Mouse (Mus musculus) MEL (cell line): ENCODE data around the gene Gm10837. TPM values are rescaled to one million over a fixed set of nuclear protein-coding genes. Genes with fewer than 3 reads are reported as not detected.
A peak's percentile ranks its signal among the peaks of the same experiment; 100 is the strongest.

ENCODE experiments used
- DNase-seq: peaks from one replicate; pipeline ENCODE4 v3.0.0; 2011; ENCODE audit warnings: low read depth, low spot score
- H3K27ac ChIP-seq: 2 replicates; pipeline ENCODE4 v1.5.1; 2012; ENCODE audit warnings: low read depth, mild to moderate bottlenecking, control low read depth, low read length, moderate library complexity; ENCODE audit not compliant: control insufficient read depth
- H3K27me3 ChIP-seq, 2 experiments: fragments of 150-350 bp in 1 of 2; sonication (generic) in 1 of 2; 2 replicates each; pipeline ENCODE4 v1.6.1; 2012; ENCODE audit warnings: low read length in 2 of 2, mild to moderate bottlenecking in 2 of 2, improper control_type of control experiment in 1 of 2, moderate library complexity in 1 of 2; ENCODE audit not compliant: insufficient read depth in 2 of 2, control insufficient read depth in 1 of 2
- H3K36me3 ChIP-seq, 2 experiments: 2 replicates each; pipeline ENCODE4 v1.6.1; 2012 to 2014; ENCODE audit warnings: low read length in 2 of 2, improper control_type of control experiment in 1 of 2, inconsistent platforms in 1 of 2, mild to moderate bottlenecking in 1 of 2; ENCODE audit not compliant: insufficient read depth in 2 of 2, control insufficient read depth in 1 of 2
- H3K4me1 ChIP-seq, 2 experiments: fragments of 150-350 bp in 1 of 2; sonication (generic) in 1 of 2; 2 replicates each; pipeline ENCODE4 v1.6.1; 2012; ENCODE audit warnings: low read length in 2 of 2, improper control_type of control experiment in 1 of 2, mild to moderate bottlenecking in 1 of 2; ENCODE audit not compliant: insufficient read depth in 2 of 2, control insufficient read depth in 1 of 2
- H3K4me3 ChIP-seq, 2 experiments: fragments of 150-350 bp in 1 of 2; sonication (generic) in 1 of 2; 2 replicates each; pipeline ENCODE4 v1.5.1; 2012; ENCODE audit warnings: low read depth in 2 of 2, low read length in 2 of 2, mild to moderate bottlenecking in 2 of 2, moderate library complexity in 2 of 2, control low read depth in 1 of 2, improper control_type of control experiment in 1 of 2; ENCODE audit not compliant: control insufficient read depth in 1 of 2, insufficient read depth in 1 of 2
- H3K79me2 ChIP-seq: 2 replicates; pipeline ENCODE4 v1.6.1; 2012; ENCODE audit warnings: mild to moderate bottlenecking, low read length, moderate library complexity; ENCODE audit not compliant: control insufficient read depth, poor library complexity, insufficient read depth
- H3K9ac ChIP-seq: 2 replicates; pipeline ENCODE4 v1.6.1; 2012; ENCODE audit warnings: low read depth, mild to moderate bottlenecking, control low read depth, low read length, moderate library complexity; ENCODE audit not compliant: control insufficient read depth, poor library complexity, severe bottlenecking
- H3K9me3 ChIP-seq: fragments of 150-350 bp; sonication (generic); replicated peaks from 2 replicates; pipeline ENCODE4 v1.6.1; 2012; ENCODE audit warnings: mild to moderate bottlenecking, low read length, improper control_type of control experiment, moderate library complexity; ENCODE audit not compliant: insufficient read depth
- BHLHE40 ChIP-seq: IDR thresholded peaks from 2 replicates; pipeline ENCODE4 v1.6.1; 2012; ENCODE audit warnings: low read depth, mild to moderate bottlenecking, inconsistent platforms, low read length, improper control_type of control experiment, borderline replicate concordance
- CHD2 ChIP-seq: IDR thresholded peaks from 2 replicates; pipeline ENCODE4 v1.6.1; 2011; ENCODE audit warnings: low read length, improper control_type of control experiment
- ELF1 ChIP-seq: IDR thresholded peaks from 2 replicates; pipeline ENCODE4 v1.6.1; 2014; ENCODE audit warnings: low read depth, mild to moderate bottlenecking, inconsistent platforms, low read length, improper control_type of control experiment, moderate library complexity
- EP300 ChIP-seq, 2 experiments: IDR thresholded peaks; 2 replicates each; pipeline ENCODE4 v1.6.1; 2011; ENCODE audit warnings: improper control_type of control experiment in 2 of 2, low read length in 2 of 2, low read depth in 1 of 2, mild to moderate bottlenecking in 1 of 2
- GABPA ChIP-seq: IDR thresholded peaks from 2 replicates; pipeline ENCODE4 v1.6.1; 2012; ENCODE audit warnings: low read depth, mild to moderate bottlenecking, inconsistent platforms, low read length, improper control_type of control experiment, moderate library complexity
- GATA1 ChIP-seq: IDR thresholded peaks from 2 replicates; pipeline ENCODE4 v1.6.1; 2011; ENCODE audit warnings: low read depth, low read length, improper control_type of control experiment
- HCFC1 ChIP-seq: IDR thresholded peaks from 2 replicates; pipeline ENCODE4 v1.6.1; 2012; ENCODE audit warnings: low read depth, mild to moderate bottlenecking, inconsistent platforms, low read length, improper control_type of control experiment, moderate library complexity
- JUND ChIP-seq: IDR thresholded peaks from 2 replicates; pipeline ENCODE4 v1.6.1; 2011; ENCODE audit warnings: low read depth, mild to moderate bottlenecking, improper control_type of control experiment, low read length
- KAT2A ChIP-seq: conservative IDR thresholded peaks from 2 replicates; pipeline ENCODE4 v1.6.1; 2012; ENCODE audit warnings: low read depth, low read length, improper control_type of control experiment, inconsistent platforms
- MAFK ChIP-seq: IDR thresholded peaks from 2 replicates; pipeline ENCODE4 v1.6.1; 2011; ENCODE audit warnings: low read depth, mild to moderate bottlenecking, low read length, improper control_type of control experiment, borderline replicate concordance
- MAX ChIP-seq: IDR thresholded peaks from 2 replicates; pipeline ENCODE4 v1.6.1; 2011; ENCODE audit warnings: low read length, improper control_type of control experiment
- MEF2A ChIP-seq: IDR thresholded peaks from 2 replicates; pipeline ENCODE4 v1.6.1; 2014; ENCODE audit warnings: low read depth, mild to moderate bottlenecking, inconsistent platforms, low read length, improper control_type of control experiment; ENCODE audit not compliant: poor library complexity, insufficient replicate concordance, severe bottlenecking; ENCODE audit errors: extremely low read depth
- MXI1 ChIP-seq: IDR thresholded peaks from 2 replicates; pipeline ENCODE4 v1.6.1; 2011; ENCODE audit warnings: mild to moderate bottlenecking, low read depth, low read length, improper control_type of control experiment
- MYB ChIP-seq: IDR thresholded peaks from 2 replicates; pipeline ENCODE4 v1.6.1; 2011; ENCODE audit warnings: mild to moderate bottlenecking, low read depth, low read length, improper control_type of control experiment
- MYC ChIP-seq: IDR thresholded peaks from 2 replicates; pipeline ENCODE4 v1.6.1; 2011; ENCODE audit warnings: low read depth, mild to moderate bottlenecking, low read length, improper control_type of control experiment, moderate library complexity
- NELFE ChIP-seq: IDR thresholded peaks from 2 replicates; pipeline ENCODE4 v1.6.1; 2011; ENCODE audit warnings: low read depth, low read length, improper control_type of control experiment
- NRF1 ChIP-seq: IDR thresholded peaks from 2 replicates; pipeline ENCODE4 v1.6.1; 2014; ENCODE audit warnings: low read depth, mild to moderate bottlenecking, inconsistent platforms, low read length, improper control_type of control experiment, moderate library complexity; ENCODE audit not compliant: poor library complexity, insufficient read depth, severe bottlenecking
- POLR2A ChIP-seq, 2 experiments: IDR thresholded peaks; 2 replicates each; pipeline ENCODE4 v1.6.1; 2011 to 2012; ENCODE audit warnings: low read length in 2 of 2, mild to moderate bottlenecking in 2 of 2, control low read depth in 1 of 2, improper control_type of control experiment in 1 of 2, low read depth in 1 of 2, moderate library complexity in 1 of 2; ENCODE audit not compliant: control insufficient read depth in 1 of 2, insufficient read depth in 1 of 2, poor library complexity in 1 of 2
- POLR2AphosphoS2 ChIP-seq: IDR thresholded peaks from 2 replicates; pipeline ENCODE4 v1.6.1; 2011; ENCODE audit warnings: low read length, improper control_type of control experiment
- POLR2AphosphoS5 ChIP-seq: IDR thresholded peaks from 2 replicates; pipeline ENCODE4 v1.6.1; 2012; ENCODE audit warnings: low read depth, borderline replicate concordance, mild to moderate bottlenecking, inconsistent platforms, low read length, moderate library complexity, mixed read lengths
- RAD21 ChIP-seq: IDR thresholded peaks from 2 replicates; pipeline ENCODE4 v1.6.1; 2011; ENCODE audit warnings: mild to moderate bottlenecking, low read depth, low read length, improper control_type of control experiment
- RCOR1 ChIP-seq: IDR thresholded peaks from 2 replicates; pipeline ENCODE4 v1.6.1; 2012; ENCODE audit warnings: low read depth, mild to moderate bottlenecking, inconsistent platforms, low read length, improper control_type of control experiment
- SIN3A ChIP-seq: IDR thresholded peaks from 2 replicates; pipeline ENCODE4 v1.6.1; 2012; ENCODE audit warnings: low read length, improper control_type of control experiment, inconsistent platforms
- SMC3 ChIP-seq: IDR thresholded peaks from 2 replicates; pipeline ENCODE4 v1.6.1; 2011; ENCODE audit warnings: low read depth, low read length, improper control_type of control experiment
- TAL1 ChIP-seq: IDR thresholded peaks from 2 replicates; pipeline ENCODE4 v1.6.1; 2012; ENCODE audit warnings: mild to moderate bottlenecking, inconsistent platforms, low read length, moderate library complexity, mixed read lengths
- TBP ChIP-seq: IDR thresholded peaks from 2 replicates; pipeline ENCODE4 v1.8.0; 2011; ENCODE audit warnings: low read depth, low read length, improper control_type of control experiment
- TCF12 ChIP-seq: IDR thresholded peaks from 2 replicates; pipeline ENCODE4 v1.6.1; 2014; ENCODE audit warnings: low read depth, mild to moderate bottlenecking, inconsistent platforms, low read length, improper control_type of control experiment, moderate library complexity
- UBTF ChIP-seq: IDR thresholded peaks from 2 replicates; pipeline ENCODE4 v1.6.1; 2012; ENCODE audit warnings: low read depth, mild to moderate bottlenecking, inconsistent platforms, low read length, improper control_type of control experiment, moderate library complexity, borderline replicate concordance; ENCODE audit not compliant: insufficient read depth
- USF2 ChIP-seq, 2 experiments: IDR thresholded peaks; 2 replicates each; pipeline ENCODE4 v1.6.1; 2011 to 2012; ENCODE audit warnings: improper control_type of control experiment in 2 of 2, low read length in 2 of 2, borderline replicate concordance in 1 of 2, inconsistent platforms in 1 of 2, low read depth in 1 of 2, mild to moderate bottlenecking in 1 of 2; ENCODE audit not compliant: insufficient read depth in 1 of 2
- ZNF384 ChIP-seq: IDR thresholded peaks from 2 replicates; pipeline ENCODE4 v1.6.1; 2012; ENCODE audit warnings: low read depth, mild to moderate bottlenecking, inconsistent platforms, low read length, improper control_type of control experiment
- polyA plus RNA-seq, 2 experiments: library from polyadenylated mRNA; stranded (reverse) in 1 of 2; unstranded in 1 of 2; fragments of >175 nt in 1 of 2; fragments of >200 nt in 1 of 2; gene quantifications; 2 replicates each; pipeline versions ENCODE4 v1.2.1 to v1.2.4; 2012; ENCODE audit warnings: low replicate concordance in 2 of 2, low read depth in 1 of 2; ENCODE audit not compliant: insufficient read length in 2 of 2, insufficient read depth in 1 of 2, missing spikeins in 1 of 2
- total RNA-seq: library from RNA; depleted of rRNA; stranded (reverse); fragments of 300-350 nt; gene quantifications from 2 replicates; pipeline ENCODE4 v1.2.3, GENCODE M21; 2012

Gene Gm10837
- total and polyA plus RNA-seq, 3 experiments, result not detected

GRCm38 (mm10) chr14:122463080-122463691 is 27.2 kb upstream of the Gm10837 start:
- H3K27me3 ChIP-seq, result no peaks in the 10 kb centered on the region
- TF ChIP-seq MYB (no peak), POLR2AphosphoS2 (peak; percentile 43; the same call in 1 of the 2 replicates), JUND (no peak), MAFK (no peak), POLR2A (IDR thresholded peaks at IDR 0.05; ENCODE audit: control insufficient read depth in 1 of 2, insufficient read depth in 1 of 2, low read depth in 1 of 2, low read length in 2 of 2, poor library complexity in 1 of 2) (peak in 1 of 2 experiments; percentile 46; a peak in 1 of 4 replicates), MAX (peak; percentile 53; the same call in 1 of the 2 replicates), POLR2AphosphoS5 (no peak), GATA1 (no peak), NRF1 (no peak), GABPA (no peak), KAT2A (no peak), RAD21 (no peak), ZNF384 (no peak), TBP (0 out of 2 replicates have a peak, but pooled peaks have one; percentile 34), BHLHE40 (no peak), ELF1 (no peak), SIN3A (peak; percentile 10; the same call in 1 of the 2 replicates), MYC (peak; percentile 58; the same call in 1 of the 2 replicates), EP300 (IDR thresholded peaks at IDR 0.05; ENCODE audit: low read depth in 1 of 2, low read length in 2 of 2) (0 out of 4 replicates have a peak, but pooled peaks of 1 of the 2 experiments have one; percentile 2), TCF12 (no peak), UBTF (no peak), MXI1 (peak; percentile 52; the same call in 1 of the 2 replicates), SMC3 (no peak), USF2 (IDR thresholded peaks at IDR 0.05; ENCODE audit: borderline replicate concordance in 1 of 2, insufficient read depth in 1 of 2, low read depth in 1 of 2, low read length in 2 of 2) (no peak), HCFC1 (peak; percentile 6), CHD2 (no peak), NELFE (peak; percentile 31; the same call in 1 of the 2 replicates), MEF2A (no peak), TAL1 (no peak), RCOR1 (no peak)
- TF ChIP-seq, all 39 proteins: peak for 10
- H3K36me3 ChIP-seq, result peaks cover 3 to 19% of the 10 kb centered on the region in 2 experiments
- H3K4me1 ChIP-seq, result peaks cover 13 to 14% of the 10 kb centered on the region in 2 experiments
- peak; percentile 69 for DNase-seq
- peak overlapping the region; percentile 93 for H3K9ac ChIP-seq
- peaks cover 50% of the 10 kb centered on the region for H3K79me2 ChIP-seq
- peak overlapping the region; percentile 84 for H3K27ac ChIP-seq
- H3K4me3 ChIP-seq, result peak overlapping the region; percentile 93 to 94
- no peaks in the 10 kb centered on the region for H3K9me3 ChIP-seq
